Mouse (Mus musculus): ENCODE data around the gene Smtnl1. TPM values are rescaled to one million over a fixed set of nuclear protein-coding genes. Genes with fewer than 3 reads are reported as not detected.
"Not testable (repeated sequence)": the region's sequence is repeated elsewhere in the genome, so short reads cannot be mapped to it uniquely, and the experiment has no call there.

Smtnl1 gene
- total RNA-seq, 2 experiments from 2014 or later: 0.32 TPM; not detected in 1

GRCm38 (mm10) chr2:84838993-84839980, 16.8 kb upstream of the Smtnl1 start:
- no peak for DNase-seq (ENCODE audit: low spot score in 2 of 2)

- DNase-seq (ENCODE audit: low spot score in 2 of 2): no peak
Observed at GRCm38 (mm10) chr2:84838593-84838949, 16.1 kb upstream of the Smtnl1 start, which contains the start of gene Slc43a1. Gene Slc43a1, plus strand, starts transcription at chr2:84838850.

GRCm38 (mm10) chr2:84837817-84838592, 15.6 kb upstream of the Smtnl1 start:
- no peak for DNase-seq (ENCODE audit: low spot score in 2 of 2)

GRCm38 (mm10) chr2:84837107-84837506, 14.7 kb upstream of the Smtnl1 start:
- DNase-seq (ENCODE audit: low spot score in 2 of 2): no peak

GRCm38 (mm10) chr2:84831666-84832391, 9.4 kb upstream of the Smtnl1 start:
- peak; percentile 75 to 86 for DNase-seq (ENCODE audit: low spot score in 2 of 2)

GRCm38 (mm10) chr2:84827283-84827920, 5.0 kb upstream of the Smtnl1 start:
- DNase-seq (ENCODE audit: low spot score in 2 of 2): peak in 1 of 2 experiments; percentile 14

- DNase-seq (ENCODE audit: low spot score in 2 of 2): peak; percentile 67 to 70
Observed at GRCm38 (mm10) chr2:84826488-84827282, 4.2 kb upstream of the Smtnl1 start, which contains the start of gene Timm10. Gene Timm10, plus strand, starts transcription at chr2:84826997.

GRCm38 (mm10) chr2:84823237-84823636, 785 bp upstream of the Smtnl1 start:
- no peak for DNase-seq (ENCODE audit: low spot score in 2 of 2)

GRCm38 (mm10) chr2:84819861-84820260, 2.6 kb downstream of the Smtnl1 start:
- no peak for DNase-seq (ENCODE audit: low spot score in 2 of 2)

GRCm38 (mm10) chr2:84812676-84813075, 9.8 kb downstream of the Smtnl1 start:
- DNase-seq (ENCODE audit: low spot score in 2 of 2): no peak

- DNase-seq (ENCODE audit: low spot score in 2 of 2): no peak
Observed at GRCm38 (mm10) chr2:84811880-84812279, 10.6 kb downstream of the Smtnl1 start.

GRCm38 (mm10) chr2:84810886-84811577, 11.4 kb downstream of the Smtnl1 start:
- DNase-seq (ENCODE audit: low spot score in 2 of 2): peak; percentile 74 to 82

- DNase-seq (ENCODE audit: low spot score in 2 of 2): no peak
Observed at GRCm38 (mm10) chr2:84810526-84810885, 11.9 kb downstream of the Smtnl1 start.

GRCm38 (mm10) chr2:84809330-84809729, 13.1 kb downstream of the Smtnl1 start:
- DNase-seq (ENCODE audit: low spot score in 2 of 2): no peak

GRCm38 (mm10) chr2:84806546-84806945, 15.9 kb downstream of the Smtnl1 start:
- DNase-seq (ENCODE audit: low spot score in 2 of 2): no peak

- DNase-seq (ENCODE audit: low spot score in 2 of 2): no peak
Observed at GRCm38 (mm10) chr2:84803963-84804362, 18.5 kb downstream of the Smtnl1 start.

GRCm38 (mm10) chr2:84801223-84801622, 21.2 kb downstream of the Smtnl1 start:
- not testable (repeated sequence) for DNase-seq (ENCODE audit: low spot score in 2 of 2)

- no peak for DNase-seq (ENCODE audit: low spot score in 2 of 2)
Observed at GRCm38 (mm10) chr2:84800304-84800703, 22.1 kb downstream of the Smtnl1 start.

GRCm38 (mm10) chr2:84799041-84799561, 23.4 kb downstream of the Smtnl1 start:
- peak; percentile 49 to 55 for DNase-seq (ENCODE audit: low spot score in 2 of 2)

All from adrenal gland, adult 18-20 months (tissue).